Mouse (Mus musculus): ENCODE results near the gene Vapa. TPM values are rescaled to one million over a fixed set of nuclear protein-coding genes. Genes with fewer than 3 reads are reported as not detected.
"Not testable (repeated sequence)": the region's sequence is repeated elsewhere in the genome, so short reads cannot be mapped to it uniquely, and the experiment has no call there.

The Vapa gene
- polyA plus RNA-seq, 1 experiment from 2014 or later, result 196 TPM

- ATAC-seq (ENCODE audit: borderline replicate concordance, extremely low read depth, low FRiP score, low TSS enrichment), result no peak
- 65% methylated on average over 5 of the region's 5 CpGs for WGBS
- no peaks in the 10 kb centered on the region for H3K9me3 ChIP-seq
- no peak overlapping the region for H3K9ac ChIP-seq
- H3K4me2 ChIP-seq, result peak overlapping the region; percentile 21; the same call in 1 of the 2 replicates
- H3K27ac ChIP-seq, result peak overlapping the region; percentile 93
- H3K27me3 ChIP-seq, result no peaks in the 10 kb centered on the region
- 0 out of 2 replicates have a peak, but pooled peaks cover 4% of the 10 kb centered on the region for H3K4me1 ChIP-seq
- H3K36me3 ChIP-seq, result no peaks in the 10 kb centered on the region
- H3K4me3 ChIP-seq, result no peak overlapping the region
Measured at GRCm38 (mm10) chr17:65643579-65643978, 30.2 kb upstream of the Vapa start.

DNA sequence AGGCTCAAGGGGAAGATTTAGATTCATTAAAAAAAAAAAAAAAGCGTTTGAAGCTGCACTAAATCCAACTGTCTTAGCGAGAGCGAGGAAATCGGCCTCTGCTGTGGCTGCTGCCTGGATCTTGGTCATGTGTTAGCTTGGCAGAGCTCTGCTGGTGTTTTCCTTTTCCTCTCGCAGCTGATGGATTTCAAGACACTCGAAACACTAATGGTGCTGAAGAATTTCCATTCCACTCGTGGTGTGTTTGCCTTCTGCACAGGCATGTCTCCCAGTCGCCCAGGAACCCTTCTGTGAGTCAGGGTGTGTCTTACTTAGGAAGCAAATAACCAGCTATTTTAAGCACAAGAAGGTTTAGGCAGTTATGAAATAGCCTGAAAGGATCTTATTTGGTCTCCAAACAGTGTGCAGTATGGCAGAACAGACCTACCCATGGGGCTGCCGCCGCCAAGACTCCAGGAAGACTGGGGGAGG is 29.7 kb upstream of the Vapa start:
- H3K9me3 ChIP-seq, result no peaks in the 10 kb centered on the region
- WGBS, result 37% methylated on average over 10 of the region's 10 CpGs
- H3K27me3 ChIP-seq, result no peaks in the 10 kb centered on the region
- peak; percentile 69 for ATAC-seq (ENCODE audit: borderline replicate concordance, extremely low read depth, low FRiP score, low TSS enrichment)
- H3K4me2 ChIP-seq, result peak overlapping the region; percentile 21; the same call in 1 of the 2 replicates
- H3K9ac ChIP-seq, result no peak overlapping the region
- no peak overlapping the region for H3K4me3 ChIP-seq
- 0 out of 2 replicates have a peak, but pooled peaks cover 4% of the 10 kb centered on the region for H3K4me1 ChIP-seq
- no peaks in the 10 kb centered on the region for H3K36me3 ChIP-seq
- H3K27ac ChIP-seq, result peak overlapping the region; percentile 93

DNA sequence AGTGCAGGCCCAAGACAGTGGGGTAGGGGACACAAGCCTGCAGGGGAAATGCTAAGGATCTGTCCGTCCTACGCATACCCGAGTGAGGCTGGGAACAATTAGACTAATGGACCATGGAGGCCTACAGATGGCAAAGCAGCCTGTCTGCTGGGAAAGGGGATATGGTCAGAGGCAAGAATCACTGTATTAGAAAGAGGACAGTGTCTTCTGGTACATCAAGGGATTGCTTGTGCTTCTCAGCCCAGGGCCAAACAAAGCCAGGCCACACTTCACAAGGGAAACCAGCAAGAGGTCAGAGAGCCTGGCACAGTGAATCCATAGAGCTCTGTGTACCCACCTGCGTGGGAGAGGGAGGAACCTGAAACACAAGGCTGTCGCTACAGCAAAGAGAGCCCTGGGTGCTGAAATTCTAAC is 29.2 kb upstream of the Vapa start:
- H3K36me3 ChIP-seq, result no peaks in the 10 kb centered on the region
- H3K9ac ChIP-seq, result no peak overlapping the region
- 73% methylated on average over 5 of the region's 5 CpGs for WGBS
- 0 out of 2 replicates have a peak, but pooled peaks cover 4% of the 10 kb centered on the region for H3K4me1 ChIP-seq
- no peak for ATAC-seq (ENCODE audit: borderline replicate concordance, extremely low read depth, low FRiP score, low TSS enrichment)
- peak overlapping the region; percentile 21; the same call in 1 of the 2 replicates for H3K4me2 ChIP-seq
- H3K27me3 ChIP-seq, result no peaks in the 10 kb centered on the region
- H3K4me3 ChIP-seq, result no peak overlapping the region
- H3K9me3 ChIP-seq, result no peaks in the 10 kb centered on the region
- peak overlapping the region; percentile 93 for H3K27ac ChIP-seq

DNA sequence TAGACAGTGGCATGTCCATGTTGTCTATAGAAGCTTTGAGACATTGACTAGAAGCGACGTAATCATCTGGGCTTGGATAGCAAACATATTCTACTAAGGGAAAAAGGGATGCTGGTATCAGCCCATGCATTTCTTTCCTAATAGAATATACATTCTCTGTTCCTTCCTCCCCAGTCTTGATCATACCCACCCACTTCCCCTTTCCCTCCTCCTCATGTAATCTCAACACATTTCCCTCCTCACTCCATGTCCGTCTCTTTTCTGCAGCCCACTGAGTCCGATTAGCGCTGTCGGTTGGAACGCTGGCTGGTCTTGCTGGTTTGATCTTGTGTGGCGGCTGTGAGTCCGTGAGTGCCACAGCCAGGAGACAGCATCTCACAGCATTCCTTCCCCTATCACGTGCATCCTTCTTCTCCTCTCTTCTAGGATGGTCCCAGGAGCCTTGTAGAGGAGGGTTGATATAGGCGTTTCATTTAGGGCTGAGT is 28.4 kb upstream of the Vapa start, which contains the start of gene Txndc2:
Txndc2 (minus strand) TSS at position 435 of the 485 bp plus-strand sequence.
- Histone ChIP-seq H3K9me3 (no peaks in the 10 kb centered on the region), H3K36me3 (no peaks in the 10 kb centered on the region), H3K9ac (no peak within 1 kb of the TSS), H3K4me1 (0 out of 2 replicates have a peak, but pooled peaks cover 4% of the 10 kb centered on the region), H3K27ac (peak within 1 kb of the TSS; percentile 93), H3K4me2 (peak within 1 kb of the TSS; percentile 21; the same call in 1 of the 2 replicates), H3K27me3 (no peaks in the 10 kb centered on the region), H3K4me3 (no peak within 1 kb of the TSS)
- WGBS, result 85% methylated on average over 11 of the region's 11 CpGs
- no peak for ATAC-seq (ENCODE audit: borderline replicate concordance, extremely low read depth, low FRiP score, low TSS enrichment)

DNA sequence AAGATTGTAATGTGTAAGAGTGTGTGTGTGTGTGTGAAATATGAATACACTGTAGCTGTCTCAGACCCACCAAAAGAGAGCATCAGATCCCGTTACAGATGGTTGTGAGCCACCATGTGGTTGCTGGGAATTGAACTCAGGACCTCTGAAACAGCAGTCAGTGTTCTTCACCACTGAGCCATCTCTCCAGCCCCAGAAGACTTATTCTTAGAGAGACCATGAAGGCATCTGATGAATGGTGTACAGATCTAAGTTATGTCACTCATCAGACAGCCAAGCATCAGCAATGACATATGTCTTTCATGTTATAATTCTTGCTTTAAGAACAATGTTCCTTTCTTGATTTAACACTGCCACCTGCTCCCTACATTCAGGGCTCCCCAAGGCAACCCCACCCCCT is 25.8 kb upstream of the Vapa start:
- 89% methylated on average over 1 of the region's 1 CpGs for WGBS
- H3K36me3 ChIP-seq, result no peaks in the 10 kb centered on the region
- H3K27me3 ChIP-seq, result no peaks in the 10 kb centered on the region
- no peak for ATAC-seq (ENCODE audit: borderline replicate concordance, extremely low read depth, low FRiP score, low TSS enrichment)
- no peak overlapping the region for H3K27ac ChIP-seq
- no peak overlapping the region for H3K9ac ChIP-seq
- no peak overlapping the region for H3K4me3 ChIP-seq
- no peaks in the 10 kb centered on the region for H3K9me3 ChIP-seq
- 0 out of 2 replicates have a peak, but pooled peaks cover 4% of the 10 kb centered on the region for H3K4me1 ChIP-seq
- no peak overlapping the region for H3K4me2 ChIP-seq

- no peaks in the 10 kb centered on the region for H3K27me3 ChIP-seq
- no peaks in the 10 kb centered on the region for H3K4me1 ChIP-seq
- no peaks in the 10 kb centered on the region for H3K9me3 ChIP-seq
- WGBS, result 60% methylated on average over 14 of the region's 14 CpGs
- H3K9ac ChIP-seq, result no peak overlapping the region
- no peak overlapping the region for H3K4me3 ChIP-seq
- no peak for ATAC-seq (ENCODE audit: borderline replicate concordance, extremely low read depth, low FRiP score, low TSS enrichment)
- no peak overlapping the region for H3K4me2 ChIP-seq
- no peak overlapping the region for H3K27ac ChIP-seq
- H3K36me3 ChIP-seq, result no peaks in the 10 kb centered on the region
Measured at GRCm38 (mm10) chr17:65635715-65636360, 22.5 kb upstream of the Vapa start.

DNA sequence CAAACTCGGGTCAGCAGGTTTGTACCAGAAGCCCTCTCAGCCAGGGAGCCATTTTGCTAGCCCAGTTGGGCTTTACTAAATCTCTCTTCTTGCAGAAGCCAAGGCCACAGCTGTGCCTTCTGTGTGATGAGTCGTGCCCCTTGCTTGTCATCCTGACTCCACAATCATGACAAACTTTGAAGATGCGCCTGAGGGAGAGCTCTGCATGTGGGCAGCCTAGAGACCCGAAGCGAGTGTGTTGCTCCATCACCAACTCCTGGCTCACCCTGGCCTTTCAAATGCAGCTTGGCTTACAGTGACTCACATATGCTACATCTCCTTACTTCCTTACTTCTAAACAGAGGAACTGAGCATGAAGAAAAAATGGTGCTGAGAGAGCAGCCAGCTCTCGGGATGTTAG is 16.6 kb upstream of the Vapa start:
- 77% methylated on average over 6 of the region's 6 CpGs for WGBS
- no peaks in the 10 kb centered on the region for H3K9me3 ChIP-seq
- no peak overlapping the region for H3K9ac ChIP-seq
- no peak overlapping the region for H3K27ac ChIP-seq
- H3K4me1 ChIP-seq, result no peaks in the 10 kb centered on the region
- no peak overlapping the region for H3K4me2 ChIP-seq
- no peak for ATAC-seq (ENCODE audit: borderline replicate concordance, extremely low read depth, low FRiP score, low TSS enrichment)
- H3K27me3 ChIP-seq, result no peaks in the 10 kb centered on the region
- no peak overlapping the region for H3K4me3 ChIP-seq
- H3K36me3 ChIP-seq, result no peaks in the 10 kb centered on the region

DNA sequence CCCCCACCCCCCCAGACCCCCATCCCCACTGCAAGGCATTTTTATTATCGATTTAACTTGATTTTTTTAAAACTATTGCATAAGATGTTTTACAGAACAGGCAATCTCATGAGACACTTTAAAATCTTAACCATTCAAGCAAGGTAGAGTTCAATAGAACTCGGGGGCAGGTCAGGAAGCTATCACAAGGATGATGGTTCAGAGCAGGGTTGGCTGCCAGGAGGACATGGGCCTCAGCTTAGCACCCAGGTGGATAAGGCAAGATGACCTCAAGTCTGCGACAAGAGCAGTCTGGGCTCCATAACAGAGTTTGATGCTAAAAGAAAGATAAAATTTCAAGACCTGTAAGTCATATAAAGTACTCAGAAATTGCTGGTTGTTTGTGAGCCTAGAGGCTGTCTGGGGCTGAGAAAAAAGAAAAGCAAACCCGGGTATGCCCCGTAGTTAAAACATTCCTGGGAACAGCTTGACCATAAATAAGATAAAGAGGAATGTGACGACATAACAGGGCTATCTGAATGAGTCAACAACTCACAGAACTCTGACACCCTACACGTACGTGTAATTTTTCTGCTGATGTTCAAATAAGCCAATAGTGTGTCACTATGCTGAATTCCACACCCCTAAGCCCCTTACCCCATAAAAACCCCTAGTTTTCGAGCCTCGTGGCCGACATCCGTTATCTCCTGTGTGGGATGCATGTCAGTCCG is 15.6 kb upstream of the Vapa start:
- not testable (repeated sequence) for H3K4me1 ChIP-seq; H3K9me3 ChIP-seq; H3K9ac ChIP-seq; H3K27me3 ChIP-seq; H3K4me2 ChIP-seq; ATAC-seq (ENCODE audit: borderline replicate concordance, extremely low read depth, low FRiP score, low TSS enrichment); H3K36me3 ChIP-seq; H3K4me3 ChIP-seq; H3K27ac ChIP-seq
- WGBS, result 59% methylated on average over 13 of the region's 13 CpGs

DNA sequence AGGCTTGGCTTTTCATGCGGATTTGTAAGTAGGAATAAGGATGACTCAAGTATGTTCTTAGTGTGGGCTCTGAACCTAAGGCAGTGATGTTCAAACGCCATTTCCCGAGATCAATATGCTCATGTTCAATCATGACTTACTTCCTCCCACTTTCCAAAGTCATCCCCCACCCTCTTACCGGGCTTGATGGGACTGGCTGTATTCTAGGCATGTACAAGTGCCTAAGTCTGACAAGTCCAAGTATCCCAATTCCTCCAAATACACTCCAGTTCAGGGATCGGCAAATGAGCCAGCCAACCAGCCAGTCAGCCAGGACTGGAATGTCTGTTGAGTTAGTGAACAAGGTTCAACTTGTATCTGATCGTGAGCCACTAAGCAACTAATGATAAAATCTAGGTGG is 12.9 kb upstream of the Vapa start:
- 85% methylated on average over 6 of the region's 6 CpGs for WGBS
- Histone ChIP-seq H3K4me1 (no peaks in the 10 kb centered on the region), H3K27ac (no peak overlapping the region), H3K36me3 (no peaks in the 10 kb centered on the region), H3K4me3 (no peak overlapping the region), H3K27me3 (no peaks in the 10 kb centered on the region), H3K4me2 (no peak overlapping the region), H3K9me3 (no peaks in the 10 kb centered on the region), H3K9ac (no peak overlapping the region)
- no peak for ATAC-seq (ENCODE audit: borderline replicate concordance, extremely low read depth, low FRiP score, low TSS enrichment)

DNA sequence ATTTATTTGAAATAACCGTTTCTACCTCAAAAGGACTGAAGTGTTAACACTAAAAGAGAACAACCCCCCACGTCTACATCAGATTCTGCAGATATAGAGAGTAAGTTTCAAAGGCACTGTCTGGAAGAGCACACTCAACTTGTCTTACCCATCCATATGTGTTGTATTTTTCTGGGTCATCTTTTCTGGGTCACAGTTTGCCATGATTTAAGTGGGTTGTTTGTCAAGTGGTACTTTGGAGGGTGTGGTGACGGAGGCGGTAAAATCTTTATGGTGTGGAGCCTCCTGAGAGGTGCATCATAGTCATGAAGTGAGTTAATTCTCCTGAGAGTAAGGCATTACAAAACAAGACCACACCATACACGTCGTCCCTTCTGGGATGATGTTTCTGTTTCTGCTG is 12.2 kb upstream of the Vapa start:
- H3K4me2 ChIP-seq, result no peak overlapping the region
- H3K27ac ChIP-seq, result no peak overlapping the region
- H3K4me3 ChIP-seq, result no peak overlapping the region
- 85% methylated on average over 6 of the region's 6 CpGs for WGBS
- no peaks in the 10 kb centered on the region for H3K27me3 ChIP-seq
- no peaks in the 10 kb centered on the region for H3K9me3 ChIP-seq
- no peak overlapping the region for H3K9ac ChIP-seq
- ATAC-seq (ENCODE audit: borderline replicate concordance, extremely low read depth, low FRiP score, low TSS enrichment), result no peak
- H3K36me3 ChIP-seq, result no peaks in the 10 kb centered on the region
- no peaks in the 10 kb centered on the region for H3K4me1 ChIP-seq

- no peak overlapping the region for H3K27ac ChIP-seq
- no peak overlapping the region for H3K4me2 ChIP-seq
- H3K4me3 ChIP-seq, result no peak overlapping the region
- H3K9ac ChIP-seq, result no peak overlapping the region
- H3K4me1 ChIP-seq, result no peaks in the 10 kb centered on the region
- no peaks in the 10 kb centered on the region for H3K36me3 ChIP-seq
- no peaks in the 10 kb centered on the region for H3K27me3 ChIP-seq
- ATAC-seq (ENCODE audit: borderline replicate concordance, extremely low read depth, low FRiP score, low TSS enrichment), result no peak
- H3K9me3 ChIP-seq, result no peaks in the 10 kb centered on the region
Measured at GRCm38 (mm10) chr17:65623130-65623529, 9.8 kb upstream of the Vapa start.

- Histone ChIP-seq H3K9me3 (no peaks in the 10 kb centered on the region), H3K27me3 (no peaks in the 10 kb centered on the region), H3K27ac (no peak overlapping the region), H3K4me3 (no peak overlapping the region), H3K9ac (no peak overlapping the region), H3K36me3 (no peaks in the 10 kb centered on the region), H3K4me2 (no peak overlapping the region), H3K4me1 (peaks cover 7% of the 10 kb centered on the region; the same call in 1 of the 2 replicates)
- ATAC-seq (ENCODE audit: borderline replicate concordance, extremely low read depth, low FRiP score, low TSS enrichment), result no peak
- WGBS, result 89% methylated on average over 2 of the region's 2 CpGs
Measured at GRCm38 (mm10) chr17:65618431-65618830, 5.1 kb upstream of the Vapa start.

Data from lung, embryonic 15.5 days (tissue).